Mouse (Mus musculus) embryonic fibroblast, embryonic 13.5 days (primary cell): ENCODE data around the gene Sbf2. TPM values are rescaled to one million over a fixed set of nuclear protein-coding genes. Genes with fewer than 3 reads are reported as not detected.
"Not testable (repeated sequence)": the region's sequence is repeated elsewhere in the genome, so short reads cannot be mapped to it uniquely, and the experiment has no call there.

Source experiments
- H3K27ac ChIP-seq: 2 replicates; pipeline ENCODE4 v1.5.1; 2012; ENCODE audit warnings: low read length, control low read depth, inconsistent platforms; ENCODE audit not compliant: insufficient read depth
- H3K4me1 ChIP-seq: 2 replicates; pipeline ENCODE4 v1.6.1; 2011; ENCODE audit warnings: low read length; ENCODE audit not compliant: control insufficient read depth, insufficient read depth
- H3K4me3 ChIP-seq: 2 replicates; pipeline ENCODE4 v1.5.1; 2011; ENCODE audit warnings: mild to moderate bottlenecking, control low read depth, low read length; ENCODE audit not compliant: insufficient read depth
- CTCF ChIP-seq: IDR thresholded peaks from 2 replicates; pipeline ENCODE4 v1.5.1; 2011; ENCODE audit warnings: mild to moderate bottlenecking, control low read depth, low read length, moderate library complexity, borderline replicate concordance; ENCODE audit not compliant: insufficient read depth
- POLR2A ChIP-seq: IDR thresholded peaks from 2 replicates; pipeline ENCODE4 v1.6.1; 2011; ENCODE audit warnings: low read depth, mild to moderate bottlenecking, control low read depth, low read length, moderate library complexity
- polyA plus RNA-seq: library from polyadenylated mRNA; stranded (reverse); fragments of >200 nt; gene quantifications from 2 replicates; pipeline ENCODE4 v1.2.4, GENCODE M21; 2011; ENCODE audit warnings: low read depth; ENCODE audit not compliant: missing spikeins, insufficient read length

Gene Sbf2
- polyA plus RNA-seq, 1 experiment: 55.5 TPM

GRCm38 (mm10) chr7:110624067-110624466 is 9.3 kb upstream of the Sbf2 start:
- Histone ChIP-seq H3K4me1 (no peaks in the 10 kb centered on the region; the same call in 1 of the 2 replicates), H3K27ac (no peak overlapping the region), H3K4me3 (no peak overlapping the region)
- TF ChIP-seq CTCF (no peak), POLR2A (no peak)

- H3K27ac ChIP-seq: no peak overlapping the region
- H3K4me1 ChIP-seq: no peaks in the 10 kb centered on the region
- TF ChIP-seq CTCF (no peak), POLR2A (no peak)
- H3K4me3 ChIP-seq: no peak overlapping the region
Measured at GRCm38 (mm10) chr7:110619086-110619611, 4.4 kb upstream of the Sbf2 start.

GRCm38 (mm10) chr7:110615792-110616191 is 1.1 kb upstream of the Sbf2 start:
- peaks cover 2% of the 10 kb centered on the region; the same call in 1 of the 2 replicates for H3K4me1 ChIP-seq
- no peak for TF ChIP-seq POLR2A
- TF ChIP-seq CTCF: no peak
- H3K4me3 ChIP-seq: no peak overlapping the region
- no peak overlapping the region for H3K27ac ChIP-seq

GRCm38 (mm10) chr7:110615151-110615631 is 469 bp upstream of the Sbf2 start:
- peak overlapping the region; percentile 50 for H3K4me3 ChIP-seq
- H3K27ac ChIP-seq: peak overlapping the region; percentile 87
- no peak for TF ChIP-seq POLR2A
- peaks cover 2% of the 10 kb centered on the region; the same call in 1 of the 2 replicates for H3K4me1 ChIP-seq

GRCm38 (mm10) chr7:110613381-110614132 is 1.2 kb downstream of the Sbf2 start:
- peak overlapping the region; percentile 84 for H3K4me3 ChIP-seq
- TF ChIP-seq CTCF (no peak), POLR2A (no peak)
- peaks cover 2% of the 10 kb centered on the region; the same call in 1 of the 2 replicates for H3K4me1 ChIP-seq
- peak overlapping the region; percentile 87; the same call in 1 of the 2 replicates for H3K27ac ChIP-seq

- H3K4me1 ChIP-seq: no peaks in the 10 kb centered on the region
- TF ChIP-seq CTCF: no peak
- TF ChIP-seq POLR2A: no peak
- H3K27ac ChIP-seq: no peak overlapping the region
- H3K4me3 ChIP-seq: no peak overlapping the region
Measured at GRCm38 (mm10) chr7:110606906-110607305, 7.8 kb downstream of the Sbf2 start.

GRCm38 (mm10) chr7:110605476-110605875 is 9.2 kb downstream of the Sbf2 start:
- no peaks in the 10 kb centered on the region for H3K4me1 ChIP-seq
- H3K27ac ChIP-seq: no peak overlapping the region
- TF ChIP-seq CTCF (no peak), POLR2A (no peak)

GRCm38 (mm10) chr7:110597141-110597540 is 17.6 kb downstream of the Sbf2 start:
- no peak for TF ChIP-seq POLR2A
- TF ChIP-seq CTCF: no peak
- Histone ChIP-seq H3K4me3 (no peak overlapping the region), H3K27ac (no peak overlapping the region)

More at GRCm38 (mm10) chr7:110605476-110605875, 9.2 kb downstream of the Sbf2 start:
- no peak overlapping the region for H3K4me3 ChIP-seq

GRCm38 (mm10) chr7:110593991-110594390 is 20.7 kb downstream of the Sbf2 start:
- H3K4me3 ChIP-seq, H3K4me1 ChIP-seq, H3K27ac ChIP-seq: not testable (repeated sequence)

More at GRCm38 (mm10) chr7:110597141-110597540, 17.6 kb downstream of the Sbf2 start:
- no peaks in the 10 kb centered on the region for H3K4me1 ChIP-seq

GRCm38 (mm10) chr7:110587721-110588120 is 27.0 kb downstream of the Sbf2 start:
- H3K27ac ChIP-seq: no peak overlapping the region
- no peak for TF ChIP-seq POLR2A
- no peak for TF ChIP-seq CTCF
- H3K4me3 ChIP-seq: no peak overlapping the region
- peaks cover 2% of the 10 kb centered on the region; the same call in 1 of the 2 replicates for H3K4me1 ChIP-seq
